Mouse (Mus musculus) neural tube, embryonic 15.5 days (tissue): ENCODE data around the gene Nhp2. TPM values are rescaled to one million over a fixed set of nuclear protein-coding genes. Genes with fewer than 3 reads are reported as not detected.

Experiments used
- ATAC-seq: fragments of 200-750 bp; cut with Nextera tagmentation; 2 replicates; pipeline ENCODE4 v1.8.0; 2017; ENCODE audit warnings: mild to moderate bottlenecking, moderate TSS enrichment, moderate library complexity; ENCODE audit not compliant: low FRiP score
- H3K27ac ChIP-seq: fragments of 300-500 bp; sonication (generic); replicated peaks from 2 replicates; pipeline ENCODE4 v1.5.1; 2015; ENCODE audit warnings: mild to moderate bottlenecking, inconsistent platforms
- H3K27me3 ChIP-seq: fragments of 300-500 bp; sonication (generic); replicated peaks from 2 replicates; pipeline ENCODE4 v1.6.1; 2015; ENCODE audit warnings: inconsistent platforms
- H3K36me3 ChIP-seq: fragments of 300-500 bp; sonication (generic); 2 replicates; pipeline ENCODE4 v1.6.1; 2015; ENCODE audit warnings: inconsistent platforms
- H3K4me1 ChIP-seq: fragments of 300-500 bp; sonication (generic); 2 replicates; pipeline ENCODE4 v1.6.1; 2015; ENCODE audit warnings: inconsistent platforms
- H3K4me2 ChIP-seq: fragments of 300-500 bp; sonication (generic); 2 replicates; pipeline ENCODE4 v1.6.1; 2015; ENCODE audit warnings: inconsistent platforms, mild to moderate bottlenecking, moderate library complexity
- H3K4me3 ChIP-seq: fragments of 300-500 bp; sonication (generic); replicated peaks from 2 replicates; pipeline ENCODE4 v1.5.1; 2015; ENCODE audit warnings: mild to moderate bottlenecking, inconsistent platforms
- H3K9ac ChIP-seq: fragments of 300-500 bp; sonication (generic); replicated peaks from 2 replicates; pipeline ENCODE4 v1.6.1; 2015; ENCODE audit warnings: mild to moderate bottlenecking, inconsistent platforms
- H3K9me3 ChIP-seq: fragments of 300-500 bp; sonication (generic); replicated peaks from 2 replicates; pipeline ENCODE4 v1.6.1; 2016; ENCODE audit warnings: inconsistent platforms
- WGBS: fragments of 180-500 bp; shearing (Covaris S2); methylation state at CpG from one replicate; pipeline ENCODE4 v1.1.7; 2015; ENCODE audit warnings: mixed read lengths; 5-methylcytosine and 5-hydroxymethylcytosine counted together
- polyA plus RNA-seq: library from polyadenylated mRNA; unstranded; fragments of >200 nt; fragmentation: Nextera tagmentation; extraction: Ambion mirVana; gene quantifications from 2 replicates; pipeline ENCODE4 v1.2.1, GENCODE M21; 2015

The Nhp2 gene
- polyA plus RNA-seq, 1 experiment from 2014 or later, result 96.3 TPM

GRCm38 (mm10) chr11:51670846-51671245 lies 51.3 kb downstream of the Nhp2 start:
- Histone ChIP-seq H3K9ac (no peak overlapping the region), H3K36me3 (no peaks in the 10 kb centered on the region), H3K27me3 (no peaks in the 10 kb centered on the region), H3K4me1 (no peaks in the 10 kb centered on the region), H3K4me3 (no peak overlapping the region), H3K4me2 (no peak overlapping the region), H3K9me3 (no peaks in the 10 kb centered on the region), H3K27ac (no peak overlapping the region)
- 97% methylated on average over 7 of the region's 7 CpGs for WGBS
- no peak for ATAC-seq

GRCm38 (mm10) chr11:51671376-51671775 lies 51.8 kb downstream of the Nhp2 start:
- Histone ChIP-seq H3K27me3 (no peaks in the 10 kb centered on the region), H3K4me2 (no peak overlapping the region), H3K9ac (no peak overlapping the region), H3K4me3 (no peak overlapping the region), H3K36me3 (no peaks in the 10 kb centered on the region), H3K27ac (no peak overlapping the region), H3K9me3 (no peaks in the 10 kb centered on the region), H3K4me1 (no peaks in the 10 kb centered on the region)
- no peak for ATAC-seq
- WGBS, result 85% methylated on average over 2 of the region's 2 CpGs

- no peak for ATAC-seq
- 83% methylated on average over 9 of the region's 9 CpGs for WGBS
Observed at GRCm38 (mm10) chr11:51673291-51673690, 53.8 kb downstream of the Nhp2 start.

More at GRCm38 (mm10) chr11:51673291-51673690, 53.8 kb downstream of the Nhp2 start:
- no peak overlapping the region for H3K27ac ChIP-seq
- no peaks in the 10 kb centered on the region for H3K4me1 ChIP-seq
- H3K36me3 ChIP-seq, result no peaks in the 10 kb centered on the region
- no peak overlapping the region for H3K4me3 ChIP-seq
- H3K9me3 ChIP-seq, result no peaks in the 10 kb centered on the region
- H3K9ac ChIP-seq, result no peak overlapping the region
- no peaks in the 10 kb centered on the region for H3K27me3 ChIP-seq
- H3K4me2 ChIP-seq, result no peak overlapping the region

Other genes with a start within 250 kb of the Nhp2 start
- 8.1 and 10.9 TPM in 2 replicates for gene Phykpl, start 35.0 kb upstream of the Nhp2 start, polyA plus RNA-seq
- gene Hnrnpab, start 12.9 kb upstream of the Nhp2 start, polyA plus RNA-seq, result 241 and 285 TPM in 2 replicates
- gene Rmnd5b, start 16.2 kb downstream of the Nhp2 start, polyA plus RNA-seq, result 79.1 and 79.8 TPM in 2 replicates
- gene N4bp3, start 31.1 kb downstream of the Nhp2 start, polyA plus RNA-seq, result 30.0 and 31.9 TPM in 2 replicates
- gene D930048N14Rik, start 31.2 kb downstream of the Nhp2 start, polyA plus RNA-seq, result 2.0 and 2.3 TPM in 2 replicates
- gene 0610009B22Rik, start 69.1 kb downstream of the Nhp2 start, polyA plus RNA-seq, result 105 and 111 TPM in 2 replicates
- 14.7 and 16.0 TPM in 2 replicates for gene Sec24a, start 143.9 kb downstream of the Nhp2 start, polyA plus RNA-seq
- 207 and 237 TPM in 2 replicates for gene Sar1b, start 144.0 kb downstream of the Nhp2 start, polyA plus RNA-seq
- gene Jade2, start 237.9 kb downstream of the Nhp2 start, polyA plus RNA-seq, result 0.69 and 1.6 TPM in 2 replicates